Mouse (Mus musculus) midbrain, embryonic 16.5 days (tissue): ENCODE measurements around the gene Nadsyn1. TPM values are rescaled to one million over a fixed set of nuclear protein-coding genes. Genes with fewer than 3 reads are reported as not detected.

Experiments used
- ATAC-seq: fragments of 200-750 bp; cut with Nextera tagmentation; 2 replicates; pipeline ENCODE4 v1.8.0; 2017; ENCODE audit warnings: moderate TSS enrichment
- H3K27ac ChIP-seq: fragments of 300-500 bp; sonication (generic); 2 replicates; pipeline ENCODE4 v1.5.1; 2014; ENCODE audit warnings: mild to moderate bottlenecking, low read length, mixed read lengths
- H3K27me3 ChIP-seq: fragments of 300-500 bp; sonication (generic); 2 replicates; pipeline ENCODE4 v1.6.1; 2014; ENCODE audit warnings: low read depth, low read length, mixed read lengths; ENCODE audit not compliant: control insufficient read depth, insufficient read depth
- H3K36me3 ChIP-seq: fragments of 300-500 bp; sonication (generic); 2 replicates; pipeline ENCODE4 v1.6.1; 2014; ENCODE audit warnings: mild to moderate bottlenecking, low read length, moderate library complexity, mixed read lengths; ENCODE audit not compliant: control insufficient read depth, insufficient read depth
- H3K4me1 ChIP-seq: fragments of 300-500 bp; sonication (generic); 2 replicates; pipeline ENCODE4 v1.6.1; 2014; ENCODE audit warnings: mild to moderate bottlenecking, low read length, mixed read lengths; ENCODE audit not compliant: control insufficient read depth, insufficient read depth
- H3K4me2 ChIP-seq: fragments of 300-500 bp; sonication (generic); 2 replicates; pipeline ENCODE4 v1.6.1; 2014; ENCODE audit warnings: mild to moderate bottlenecking, low read length, mixed read lengths
- H3K4me3 ChIP-seq: fragments of 300-500 bp; sonication (generic); 2 replicates; pipeline ENCODE4 v1.5.1; 2014; ENCODE audit warnings: low read depth, mild to moderate bottlenecking, low read length, moderate library complexity, mixed read lengths
- H3K9ac ChIP-seq: fragments of 300-500 bp; sonication (generic); 2 replicates; pipeline ENCODE4 v1.6.1; 2014; ENCODE audit warnings: low read depth, low read length, mixed read lengths
- H3K9me3 ChIP-seq: fragments of 300-500 bp; sonication (generic); replicated peaks from 2 replicates; pipeline ENCODE4 v1.6.1; 2014; ENCODE audit warnings: mild to moderate bottlenecking, low read length, mixed read lengths; ENCODE audit not compliant: control insufficient read depth, poor library complexity, severe bottlenecking
- whole genome bisulfite sequencing: fragments of 180-500 bp; shearing (Covaris S2); extraction: QIAGEN DNeasy Blood & Tissue Kit; methylation state at CpG from one replicate; pipeline ENCODE4 v1.1.7; 2014; 5-methylcytosine and 5-hydroxymethylcytosine counted together
- polyA plus RNA-seq: library from polyadenylated mRNA; unstranded; fragments of >200 nt; fragmentation: Nextera tagmentation; extraction: Ambion mirVana; gene quantifications from 2 replicates; pipeline ENCODE4 v1.2.1, GENCODE M21; 2015

The Nadsyn1 gene
- polyA plus RNA-seq, 1 experiment from 2014 or later, result 6.5 TPM

DNA sequence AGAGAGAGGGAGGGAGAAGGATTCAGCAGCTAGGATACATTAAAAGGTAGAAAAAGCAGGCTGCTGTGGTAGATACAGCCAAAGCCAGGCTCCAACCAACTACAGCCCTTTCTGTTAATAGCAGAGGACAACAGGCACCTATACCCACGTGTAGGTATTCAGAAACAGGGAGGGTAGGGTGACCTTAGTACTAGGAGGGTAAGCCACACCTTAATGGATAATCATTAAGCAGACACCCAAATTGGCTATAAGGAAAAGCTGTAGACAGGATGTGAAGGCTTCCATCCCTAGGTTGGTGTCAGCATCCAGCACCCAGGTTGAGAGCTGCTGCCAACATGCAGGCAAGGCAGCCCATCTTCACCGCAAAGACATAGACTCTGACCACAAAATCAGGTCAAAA is 1.4 kb downstream of the Nadsyn1 start:
- H3K4me2 ChIP-seq, result no peak overlapping the region
- H3K4me3 ChIP-seq, result no peak overlapping the region
- peaks cover 2% of the 10 kb centered on the region; the same call in 1 of the 2 replicates for H3K36me3 ChIP-seq
- H3K9me3 ChIP-seq, result no peaks in the 10 kb centered on the region
- no peak overlapping the region for H3K9ac ChIP-seq
- 93% methylated on average over 2 of the region's 2 CpGs for WGBS
- no peaks in the 10 kb centered on the region for H3K27me3 ChIP-seq
- H3K4me1 ChIP-seq, result peaks cover 11% of the 10 kb centered on the region
- no peak overlapping the region for H3K27ac ChIP-seq
- no peak for ATAC-seq

DNA sequence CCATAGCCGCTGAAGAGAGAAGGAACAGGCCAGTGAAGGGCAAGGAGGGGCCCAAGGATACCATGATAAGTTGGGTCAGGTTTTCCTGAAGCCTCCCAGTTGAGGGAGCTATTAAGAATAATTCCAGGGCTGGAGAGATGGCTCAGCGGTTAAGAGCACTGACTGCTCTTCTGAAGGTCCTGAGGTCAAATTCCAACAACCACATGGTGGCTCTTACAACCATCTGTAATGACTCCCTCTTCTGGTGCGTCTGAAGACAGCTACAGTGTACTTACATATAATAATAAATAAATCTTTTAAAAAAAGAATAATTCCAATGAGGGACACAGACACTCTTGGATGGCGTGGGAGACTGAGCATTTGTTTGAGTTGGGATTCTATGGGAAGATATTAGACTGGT is 3.4 kb downstream of the Nadsyn1 start:
- H3K9ac ChIP-seq, result no peak overlapping the region
- no peaks in the 10 kb centered on the region for H3K27me3 ChIP-seq
- H3K27ac ChIP-seq, result no peak overlapping the region
- H3K9me3 ChIP-seq, result no peaks in the 10 kb centered on the region
- WGBS, result 82% methylated on average over 4 of the region's 4 CpGs
- peaks cover 2% of the 10 kb centered on the region for H3K36me3 ChIP-seq
- no peak overlapping the region for H3K4me3 ChIP-seq
- ATAC-seq, result no peak
- peaks cover 11% of the 10 kb centered on the region for H3K4me1 ChIP-seq
- no peak overlapping the region for H3K4me2 ChIP-seq

DNA sequence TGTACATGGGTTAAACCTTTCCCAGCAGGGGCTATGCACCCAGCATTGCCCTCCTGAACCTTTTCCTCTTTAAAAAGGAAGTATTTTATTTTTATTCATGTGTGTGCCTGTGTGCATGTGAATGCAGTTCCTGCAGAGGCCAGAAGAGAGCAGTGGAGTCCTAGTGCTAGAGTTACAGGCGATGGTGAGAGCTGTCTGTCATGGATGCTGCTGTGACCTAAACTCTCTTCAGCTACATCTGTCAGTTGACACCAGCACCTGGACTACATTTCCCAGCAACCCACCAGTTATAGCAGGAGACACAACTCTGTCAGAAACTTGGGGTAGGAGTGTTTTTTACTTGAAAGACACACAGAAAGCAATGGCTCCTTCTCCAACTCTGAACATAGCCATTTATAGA is 13.7 kb downstream of the Nadsyn1 start:
- no peaks in the 10 kb centered on the region for H3K4me1 ChIP-seq
- H3K27ac ChIP-seq, result no peak overlapping the region
- no peak overlapping the region for H3K4me3 ChIP-seq
- no peaks in the 10 kb centered on the region for H3K27me3 ChIP-seq
- WGBS, result 47% methylated on average over 1 of the region's 1 CpGs
- no peaks in the 10 kb centered on the region for H3K9me3 ChIP-seq
- H3K4me2 ChIP-seq, result no peak overlapping the region
- H3K36me3 ChIP-seq, result peaks cover 3% of the 10 kb centered on the region
- H3K9ac ChIP-seq, result no peak overlapping the region
- no peak for ATAC-seq

DNA sequence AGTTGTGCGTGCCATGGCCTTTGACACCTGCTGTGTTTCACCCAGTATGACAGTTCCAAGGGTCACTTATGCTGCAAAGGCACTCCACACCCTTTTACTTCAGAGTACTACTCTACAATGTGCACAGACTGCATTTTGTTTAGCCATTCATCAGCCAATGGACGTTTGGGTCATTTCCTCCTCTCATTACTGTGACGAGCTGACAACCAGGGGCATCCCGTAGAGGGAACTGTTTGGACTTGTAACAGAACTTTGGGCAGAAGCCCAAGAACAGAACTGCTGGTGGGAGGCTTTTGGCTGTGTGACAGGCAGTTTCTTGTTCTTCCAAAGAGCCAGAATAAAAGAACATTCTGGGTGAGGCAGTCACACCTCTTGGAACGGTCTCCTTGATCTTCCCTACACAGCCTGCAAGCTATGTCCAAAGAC is 17.4 kb downstream of the Nadsyn1 start:
- Histone ChIP-seq H3K27me3 (no peaks in the 10 kb centered on the region), H3K36me3 (peaks cover 2% of the 10 kb centered on the region; the same call in 1 of the 2 replicates), H3K4me1 (no peaks in the 10 kb centered on the region), H3K27ac (no peak overlapping the region), H3K4me2 (no peak overlapping the region), H3K4me3 (no peak overlapping the region), H3K9ac (no peak overlapping the region), H3K9me3 (no peaks in the 10 kb centered on the region)
- no peak for ATAC-seq
- WGBS, result 79% methylated on average over 5 of the region's 5 CpGs

DNA sequence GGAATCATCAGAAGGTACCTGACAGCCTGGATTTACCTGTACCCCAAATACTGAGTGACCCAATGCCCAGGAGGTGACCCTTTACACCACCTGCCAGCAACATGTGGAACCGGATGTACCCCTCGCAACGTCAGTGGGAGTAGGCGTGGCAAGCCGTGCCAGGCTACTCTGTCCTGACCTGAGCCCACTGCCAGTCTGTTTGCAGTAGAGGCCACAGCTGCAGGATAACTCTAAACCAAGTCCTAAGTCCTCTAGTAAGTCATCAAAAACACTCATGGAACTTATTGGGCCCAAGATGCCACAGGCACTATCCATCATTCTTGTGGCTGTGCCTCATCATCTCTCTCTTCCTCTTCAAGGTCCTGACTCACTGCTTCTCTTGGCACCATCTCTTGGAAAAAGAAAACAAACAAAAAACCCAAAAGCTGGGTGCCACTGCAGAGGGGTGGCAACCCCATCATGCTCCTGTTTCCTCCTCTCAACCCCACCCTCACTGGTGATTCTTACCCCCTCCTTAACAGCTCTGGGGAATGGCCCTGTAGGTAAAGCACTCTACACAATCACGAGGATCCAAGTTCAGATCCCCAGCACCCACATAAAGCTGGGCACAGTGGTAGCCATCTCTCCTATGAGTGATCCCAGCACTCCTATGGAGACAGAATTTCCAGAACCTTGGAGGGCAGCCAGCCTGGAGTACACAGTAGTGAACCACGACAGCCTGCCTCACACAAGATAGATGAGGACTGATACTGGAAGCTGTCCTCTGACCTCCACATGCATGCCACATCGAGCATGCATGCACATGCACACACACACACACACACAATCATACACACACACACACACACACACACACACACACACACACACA is 21.2 kb downstream of the Nadsyn1 start:
- Histone ChIP-seq H3K36me3 (peaks cover 26% of the 10 kb centered on the region), H3K4me3 (no peak overlapping the region), H3K9ac (no peak overlapping the region), H3K27ac (no peak overlapping the region), H3K4me1 (no peaks in the 10 kb centered on the region), H3K4me2 (no peak overlapping the region), H3K27me3 (no peaks in the 10 kb centered on the region), H3K9me3 (no peaks in the 10 kb centered on the region)
- ATAC-seq, result no peak
- 91% methylated on average over 8 of the region's 8 CpGs for WGBS

DNA sequence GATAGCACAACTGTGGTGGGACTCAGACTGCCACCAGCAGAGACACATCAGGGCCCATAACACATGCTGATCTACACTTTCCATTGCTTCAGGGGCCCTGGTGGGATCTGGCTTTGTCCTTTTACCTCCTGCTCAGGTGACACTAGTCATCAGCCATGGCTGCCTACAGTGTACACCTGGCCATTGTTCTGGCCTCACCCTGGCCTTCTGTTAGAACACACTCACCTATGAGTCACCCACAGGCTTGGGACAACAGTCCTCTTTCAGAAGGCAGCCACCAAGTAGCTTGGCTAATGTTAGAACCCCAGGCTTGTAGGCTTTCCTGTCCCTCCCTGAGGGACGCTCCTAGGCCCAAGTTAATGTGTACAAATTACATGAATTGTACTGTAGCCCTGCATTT is 21.9 kb downstream of the Nadsyn1 start:
- H3K9ac ChIP-seq, result no peak overlapping the region
- no peak for ATAC-seq
- no peak overlapping the region for H3K4me3 ChIP-seq
- 87% methylated on average over 1 of the region's 1 CpGs for WGBS
- no peaks in the 10 kb centered on the region for H3K27me3 ChIP-seq
- no peaks in the 10 kb centered on the region for H3K9me3 ChIP-seq
- H3K4me2 ChIP-seq, result no peak overlapping the region
- H3K4me1 ChIP-seq, result no peaks in the 10 kb centered on the region
- H3K36me3 ChIP-seq, result peaks cover 29% of the 10 kb centered on the region
- no peak overlapping the region for H3K27ac ChIP-seq

DNA sequence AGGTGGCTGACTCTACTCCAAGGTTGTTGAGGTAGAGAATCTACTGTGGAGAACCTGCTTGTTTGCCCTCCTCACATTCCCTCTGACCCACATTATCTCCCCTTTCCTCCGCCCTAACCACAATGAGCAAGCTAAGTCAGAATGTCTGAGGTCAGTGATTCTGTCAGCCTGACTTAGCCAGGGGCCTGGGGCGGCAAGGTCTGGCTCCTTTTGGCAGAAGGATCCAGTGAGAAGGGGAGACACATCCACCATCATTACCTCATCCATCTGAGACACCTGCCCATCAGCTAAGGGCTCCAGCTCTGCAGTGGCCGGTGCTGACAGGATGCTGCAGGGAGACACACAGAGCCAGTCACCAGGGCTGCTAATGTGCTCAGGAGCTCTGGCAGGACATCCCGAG is 23.9 kb downstream of the Nadsyn1 start:
- Histone ChIP-seq H3K27me3 (no peaks in the 10 kb centered on the region), H3K27ac (no peak overlapping the region), H3K4me2 (no peak overlapping the region), H3K4me3 (no peak overlapping the region), H3K9me3 (no peaks in the 10 kb centered on the region), H3K36me3 (peaks cover 31% of the 10 kb centered on the region), H3K4me1 (no peaks in the 10 kb centered on the region), H3K9ac (no peak overlapping the region)
- 93% methylated on average over 4 of the region's 4 CpGs for WGBS
- no peak for ATAC-seq

DNA sequence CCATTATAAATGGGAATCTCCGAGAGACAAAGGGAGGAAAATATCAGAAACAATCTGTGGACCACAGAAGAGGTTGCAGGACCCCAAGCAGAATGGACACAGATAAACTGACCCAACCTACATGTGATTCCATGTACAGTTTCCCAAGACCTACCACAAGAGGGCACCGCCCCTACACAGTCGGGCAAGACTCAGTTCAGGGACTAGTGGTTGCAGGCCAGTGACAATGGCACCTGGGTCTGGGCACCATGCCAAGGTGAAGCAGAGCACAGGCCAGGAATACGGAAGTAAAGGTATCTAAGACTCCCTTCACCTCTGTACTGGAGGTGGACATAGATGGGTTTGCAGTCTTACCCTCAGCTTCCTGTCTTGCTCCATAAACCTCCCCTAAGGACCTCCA is 29.5 kb downstream of the Nadsyn1 start:
- H3K4me3 ChIP-seq, result no peak overlapping the region
- H3K9me3 ChIP-seq, result no peaks in the 10 kb centered on the region
- H3K36me3 ChIP-seq, result peaks cover 14% of the 10 kb centered on the region; the same call in 1 of the 2 replicates
- no peak overlapping the region for H3K27ac ChIP-seq
- no peaks in the 10 kb centered on the region for H3K4me1 ChIP-seq
- H3K9ac ChIP-seq, result no peak overlapping the region
- 70% methylated on average over 4 of the region's 4 CpGs for WGBS
- no peaks in the 10 kb centered on the region for H3K27me3 ChIP-seq
- no peak overlapping the region for H3K4me2 ChIP-seq
- no peak for ATAC-seq

DNA sequence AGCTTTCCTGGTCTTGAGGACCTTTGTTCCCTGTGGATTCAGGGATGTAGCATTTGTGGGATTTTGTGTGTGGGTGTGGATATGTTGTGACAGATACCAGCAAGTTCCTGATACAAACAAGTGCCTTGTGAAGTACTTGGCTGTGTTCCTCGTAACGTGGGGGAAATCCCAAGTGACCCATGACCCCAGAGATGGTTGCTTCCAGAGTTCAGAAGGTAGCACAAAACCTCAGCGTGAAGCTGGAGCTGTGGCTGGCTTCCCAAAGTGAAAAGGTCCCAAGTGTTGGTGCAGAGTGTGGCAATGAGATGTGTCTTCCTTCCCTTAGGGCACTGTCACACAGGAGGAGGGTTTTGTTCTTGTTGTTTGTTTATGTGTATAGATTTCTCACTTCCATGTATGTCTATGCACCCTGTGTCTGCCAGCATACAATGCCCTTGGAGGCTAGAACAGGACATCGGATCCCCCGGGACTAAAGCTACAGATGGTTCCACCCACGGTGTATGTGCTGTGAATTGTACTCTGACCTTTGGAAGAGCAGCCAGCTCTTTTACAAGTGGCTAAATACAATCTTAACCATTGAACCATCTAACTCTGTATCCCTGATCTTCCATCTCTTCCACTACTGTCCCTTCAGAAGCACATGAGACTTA is 30.2 kb downstream of the Nadsyn1 start:
- Histone ChIP-seq H3K36me3 (peaks cover 10% of the 10 kb centered on the region; the same call in 1 of the 2 replicates), H3K4me3 (no peak overlapping the region), H3K9ac (no peak overlapping the region), H3K27ac (no peak overlapping the region), H3K9me3 (no peaks in the 10 kb centered on the region), H3K4me1 (no peaks in the 10 kb centered on the region), H3K4me2 (no peak overlapping the region), H3K27me3 (no peaks in the 10 kb centered on the region)
- WGBS, result 83% methylated on average over 6 of the region's 6 CpGs
- ATAC-seq, result no peak
